Mouse (Mus musculus): Measurements from ENCODE around the gene Arrdc4.

Arrdc4 gene

DNA sequence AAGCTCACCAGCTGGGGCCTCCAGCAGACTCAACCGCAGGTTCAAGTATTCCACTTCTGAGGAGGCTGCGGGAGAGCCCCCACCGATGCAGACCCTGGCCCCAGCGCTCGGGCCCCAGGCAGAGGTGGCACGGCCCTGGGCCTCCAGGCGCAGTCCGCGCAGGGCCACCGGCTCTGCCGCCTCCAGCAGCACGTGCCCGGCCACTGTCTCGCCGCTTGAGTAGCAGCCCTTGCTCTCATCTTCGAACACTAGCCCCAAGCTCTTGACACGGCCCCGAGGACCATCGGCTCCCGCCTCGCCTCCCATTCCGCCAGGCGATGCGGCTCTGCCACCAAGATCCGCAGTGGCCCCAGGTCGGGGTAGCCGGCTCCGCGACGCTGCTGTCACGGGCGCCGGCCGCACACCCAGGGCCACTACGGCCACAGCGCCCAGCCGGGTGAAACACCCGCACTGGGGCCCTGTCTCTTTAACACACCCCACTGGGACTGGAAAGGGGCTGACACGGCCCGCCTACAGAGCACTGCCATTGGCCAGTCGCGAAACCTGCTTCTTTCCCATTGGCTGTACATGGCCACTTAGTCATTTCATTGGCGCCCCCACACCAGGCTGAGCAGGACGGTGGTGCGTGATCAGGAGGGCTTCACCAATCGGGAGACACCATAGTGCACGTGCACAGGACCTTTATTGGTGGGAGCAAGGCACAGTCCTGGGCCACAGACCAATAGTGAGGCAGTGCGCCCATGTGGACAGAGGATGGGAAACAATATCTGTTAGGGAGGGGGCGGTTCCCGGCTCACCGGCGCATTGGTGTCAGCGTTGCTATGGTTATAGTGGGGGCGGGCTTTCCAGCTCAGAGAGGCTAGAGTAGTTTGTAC is at the start of gene Arrdc4:
Gene Arrdc4, minus strand, starts transcription at position 481 of the 875 bp plus-strand sequence.
- DNase-seq (ENCODE audit: low read depth, low spot score) = no peak

DNA sequence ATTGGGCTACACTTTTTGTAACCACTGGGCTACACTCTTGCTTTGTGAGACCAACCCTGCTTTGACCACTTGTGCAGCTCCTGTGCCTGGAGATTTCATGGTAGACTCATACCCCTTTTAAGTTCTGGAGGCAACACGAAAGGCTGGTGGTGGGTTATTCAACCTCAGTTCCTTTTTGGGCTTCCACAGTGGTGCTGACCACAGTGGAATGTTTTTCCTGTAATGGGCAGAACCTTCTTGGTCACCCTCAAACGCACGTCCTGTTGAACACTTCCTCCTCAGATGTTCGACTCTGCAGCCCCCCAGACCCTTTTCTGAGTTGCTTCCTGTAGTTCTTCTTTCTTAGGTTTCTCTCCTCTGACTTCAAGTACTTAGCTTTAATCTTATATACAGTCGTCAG is 46.5 kb upstream of the Arrdc4 start:
- DNase-seq (ENCODE audit: low read depth, low spot score) = no peak

DNA sequence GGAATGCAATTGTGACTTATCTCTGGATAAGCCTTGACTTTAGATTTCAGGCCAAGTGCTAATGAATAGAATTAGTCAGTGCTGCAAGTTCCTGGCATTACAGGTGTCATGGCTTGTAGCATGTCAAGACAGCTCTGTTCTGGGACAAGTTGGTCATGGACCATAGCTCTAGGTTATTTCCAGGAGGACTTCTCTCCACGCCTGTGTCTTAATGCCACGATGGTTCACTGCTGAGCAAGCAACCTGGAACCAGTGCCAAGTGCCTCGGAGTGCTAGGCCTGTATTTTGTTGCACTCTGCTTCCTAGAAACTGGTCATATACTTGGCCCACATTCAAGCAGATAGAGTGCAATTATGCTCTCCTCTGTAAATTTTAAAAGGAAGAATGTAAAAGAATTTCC is 39.7 kb upstream of the Arrdc4 start:
- no peak for DNase-seq (ENCODE audit: low read depth, low spot score)

DNA sequence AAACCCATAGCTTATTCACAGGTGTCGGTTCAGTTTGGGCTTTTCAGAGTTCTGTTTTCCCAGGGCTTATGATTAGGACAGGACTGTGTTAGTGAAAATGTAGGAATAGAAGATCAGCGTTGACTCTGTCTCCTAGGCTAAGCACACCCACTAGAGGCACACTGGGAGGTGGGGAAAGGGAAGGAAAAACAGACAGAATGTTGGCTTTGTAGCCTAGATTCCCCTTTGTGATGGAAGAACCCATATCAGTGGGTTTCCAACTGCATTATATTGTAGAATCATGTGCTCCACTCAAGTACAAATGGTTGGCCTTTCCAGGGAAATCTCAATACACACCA is 22.7 kb upstream of the Arrdc4 start:
- DNase-seq (ENCODE audit: low read depth, low spot score) = no peak

DNA sequence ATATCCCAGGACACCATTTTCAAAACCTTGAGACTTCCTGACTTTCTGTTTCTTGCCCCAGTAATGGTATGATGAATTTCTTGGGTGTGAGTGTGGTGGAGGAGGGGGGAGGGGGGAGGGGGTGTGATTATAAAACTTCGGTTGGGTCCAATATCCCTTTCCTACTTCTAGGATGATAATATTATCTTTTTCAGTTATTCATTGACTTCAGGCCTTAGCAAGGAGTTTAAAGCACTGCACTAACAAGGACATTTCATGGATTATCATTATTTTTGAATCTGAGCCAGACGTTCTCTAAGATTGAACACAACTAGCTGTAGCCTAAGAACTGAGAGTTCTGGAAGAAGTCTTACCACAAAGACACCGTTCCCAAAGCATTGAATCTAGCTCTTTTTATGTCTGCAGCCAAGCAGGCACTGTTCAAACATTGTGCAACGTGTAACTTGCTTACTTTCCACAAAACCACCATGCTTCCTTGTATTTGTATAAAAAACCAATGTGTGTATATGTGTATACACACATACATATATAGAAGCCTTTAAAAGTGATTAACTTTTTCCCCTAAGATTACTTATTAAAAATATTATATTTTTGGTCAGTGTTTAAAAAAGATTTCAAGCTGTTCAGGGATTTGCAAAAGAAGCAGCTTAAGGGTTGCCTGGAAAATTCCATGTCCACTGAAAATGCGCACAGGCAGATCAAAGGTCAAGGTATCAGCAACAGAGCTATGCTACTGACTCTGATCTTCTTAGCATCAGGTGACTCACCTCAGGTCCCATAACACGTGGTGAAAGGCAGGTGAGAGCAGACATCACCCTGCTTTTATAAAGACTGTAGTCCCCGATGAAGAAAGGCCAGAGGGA is 22.1 kb upstream of the Arrdc4 start:
- no peak for DNase-seq (ENCODE audit: low read depth, low spot score)

DNA sequence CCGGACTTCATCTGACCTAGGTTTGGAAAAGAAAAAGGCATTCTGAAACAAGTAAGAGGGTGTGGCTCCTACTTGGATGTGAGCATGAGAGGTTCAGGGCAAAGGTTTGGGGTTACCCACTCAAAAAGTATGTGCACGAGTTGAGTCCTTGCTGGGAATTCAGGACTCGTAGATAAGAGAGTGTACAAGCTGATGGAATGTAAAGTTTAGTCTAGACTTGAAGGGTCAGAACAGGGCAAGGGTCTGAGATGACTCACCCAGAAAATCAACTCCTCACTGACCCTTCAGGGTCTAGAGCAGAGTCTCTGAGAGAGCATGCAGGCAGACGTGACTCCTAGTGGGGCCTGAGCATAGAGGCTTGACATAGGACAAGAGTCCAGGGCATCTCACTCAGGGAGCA is 16.9 kb upstream of the Arrdc4 start:
- no peak for DNase-seq (ENCODE audit: low read depth, low spot score)

DNA sequence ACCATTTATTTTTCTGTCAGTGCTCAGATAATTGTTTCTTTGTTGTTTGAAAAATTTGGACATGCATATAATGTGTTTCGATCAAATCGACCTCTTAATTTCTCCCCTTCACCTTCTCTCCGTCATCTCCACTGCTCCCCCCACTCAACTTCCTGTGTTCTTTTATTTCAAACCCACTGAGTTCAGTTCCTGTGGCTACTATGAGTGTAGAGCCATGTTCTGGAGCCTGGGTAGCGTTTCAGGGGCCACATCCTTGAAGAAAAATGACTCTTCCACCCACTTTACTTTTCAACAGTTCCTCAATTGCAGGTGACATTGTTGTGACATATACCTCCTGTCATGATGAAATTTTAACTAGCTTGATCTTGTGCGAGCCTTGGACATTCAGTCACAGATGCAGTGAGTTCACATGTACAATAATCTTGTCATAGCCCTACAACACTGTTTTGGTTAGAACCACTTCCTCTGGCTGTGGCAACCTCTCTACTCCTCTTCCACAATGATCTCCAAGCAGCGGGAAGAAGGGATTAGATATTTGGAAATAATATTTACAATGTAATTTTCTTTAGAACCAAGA is 10.2 kb upstream of the Arrdc4 start:
- DNase-seq (ENCODE audit: low read depth, low spot score) = no peak

DNA sequence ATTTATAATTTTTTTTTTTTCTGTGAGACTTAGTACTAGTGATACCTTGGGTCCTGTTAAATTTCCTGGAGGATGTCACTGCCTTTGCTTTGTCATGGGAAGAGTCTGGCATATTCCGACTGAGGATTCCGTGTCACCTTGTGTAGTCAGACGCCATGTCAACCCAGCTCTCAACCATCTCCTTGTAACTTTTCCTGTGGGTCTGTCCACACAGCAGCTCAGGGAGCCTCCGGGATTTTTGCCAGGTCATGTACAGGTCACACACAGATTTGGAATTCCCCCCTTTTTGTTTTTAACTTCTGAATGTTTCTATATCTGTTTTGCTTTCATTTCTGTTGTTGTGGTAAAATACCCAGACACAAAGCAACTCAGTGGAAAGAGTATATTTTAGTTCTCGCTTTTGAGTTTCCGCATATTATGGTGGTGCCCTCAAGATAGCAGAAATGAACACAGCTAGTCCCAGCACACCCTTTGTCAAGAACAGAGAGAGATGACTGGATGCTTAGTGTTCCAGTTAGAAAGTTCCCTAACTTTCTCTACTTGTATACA is 7.7 kb upstream of the Arrdc4 start:
- DNase-seq (ENCODE audit: low read depth, low spot score) = no peak

DNA sequence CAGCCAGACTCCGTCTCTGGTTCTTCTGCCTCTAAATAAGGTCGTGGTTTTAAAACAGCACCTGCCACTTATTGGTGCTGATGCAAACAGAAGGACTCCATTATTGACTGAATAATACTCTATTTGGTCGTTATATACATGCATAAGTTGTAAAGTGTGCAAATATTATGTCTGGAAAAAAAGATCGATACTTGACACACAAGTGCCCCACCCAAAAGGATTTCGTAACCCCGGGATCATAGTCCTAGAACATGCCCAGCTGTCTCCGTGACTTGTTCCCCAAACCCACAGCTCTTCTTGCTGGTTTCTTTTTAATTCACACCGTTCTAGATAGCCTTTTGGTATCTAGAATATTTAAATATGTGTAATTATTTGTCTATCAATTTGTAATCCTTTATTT is 878 bp upstream of the Arrdc4 start:
- DNase-seq (ENCODE audit: low read depth, low spot score) = no peak

DNA sequence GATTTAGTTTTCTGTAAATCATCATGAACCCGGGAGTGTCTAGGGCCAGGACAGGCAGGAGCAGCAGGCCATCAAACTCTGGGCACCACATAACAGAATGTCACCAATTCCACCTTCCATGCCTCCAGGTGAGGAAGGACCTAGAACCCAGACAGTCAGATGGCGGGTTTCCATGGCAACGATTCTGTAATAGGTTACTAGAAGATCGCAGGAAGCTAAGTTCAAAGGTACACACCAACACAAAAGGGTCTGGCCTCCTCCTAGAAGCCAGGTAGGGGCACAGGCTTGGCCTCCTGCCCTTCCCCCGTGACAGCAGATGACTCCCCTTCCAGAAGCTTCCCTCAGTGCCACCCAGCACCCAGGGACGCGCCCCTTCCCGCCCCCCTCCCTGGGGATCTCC is 680 bp downstream of the Arrdc4 start:
- DNase-seq (ENCODE audit: low read depth, low spot score) = no peak

DNA sequence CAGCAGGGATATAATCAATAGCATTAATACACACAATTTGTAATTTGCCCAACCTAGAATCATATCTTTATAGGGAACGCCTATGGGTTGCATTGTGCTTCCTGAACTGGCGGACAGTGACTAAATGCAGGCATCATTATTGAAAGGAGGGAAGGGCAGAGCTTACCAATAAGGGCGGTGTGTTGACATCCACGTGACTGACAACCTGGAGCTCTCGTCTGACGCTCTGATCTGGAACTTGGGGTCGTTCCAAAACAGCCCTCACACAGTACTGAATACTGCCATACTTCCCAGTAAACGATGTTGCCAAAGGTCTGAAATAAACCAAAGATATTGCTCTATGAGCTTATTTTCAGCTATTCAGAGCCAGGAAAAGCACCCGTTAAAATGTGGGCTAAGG is 4.4 kb downstream of the Arrdc4 start:
- DNase-seq (ENCODE audit: low read depth, low spot score) = no peak

DNA sequence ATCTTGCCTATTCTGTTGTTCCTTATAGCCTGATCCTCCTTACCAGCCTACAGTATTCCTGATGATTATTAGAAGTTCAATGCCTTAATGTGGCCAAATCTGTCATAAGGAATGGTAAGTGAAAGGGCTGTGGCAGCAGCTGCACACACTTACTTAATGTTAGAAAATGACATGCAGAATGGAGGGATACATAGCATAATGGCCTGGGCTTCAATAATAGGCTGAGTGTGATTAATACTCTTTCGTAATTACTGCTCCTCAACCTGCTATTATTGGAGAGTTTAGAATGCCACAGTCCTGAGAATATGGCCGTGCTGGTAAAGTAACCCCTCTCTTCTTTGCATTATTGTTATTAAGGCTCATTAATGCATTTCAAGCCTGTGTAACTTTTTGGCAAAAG is 4.8 kb downstream of the Arrdc4 start:
- no peak for DNase-seq (ENCODE audit: low read depth, low spot score)

DNA sequence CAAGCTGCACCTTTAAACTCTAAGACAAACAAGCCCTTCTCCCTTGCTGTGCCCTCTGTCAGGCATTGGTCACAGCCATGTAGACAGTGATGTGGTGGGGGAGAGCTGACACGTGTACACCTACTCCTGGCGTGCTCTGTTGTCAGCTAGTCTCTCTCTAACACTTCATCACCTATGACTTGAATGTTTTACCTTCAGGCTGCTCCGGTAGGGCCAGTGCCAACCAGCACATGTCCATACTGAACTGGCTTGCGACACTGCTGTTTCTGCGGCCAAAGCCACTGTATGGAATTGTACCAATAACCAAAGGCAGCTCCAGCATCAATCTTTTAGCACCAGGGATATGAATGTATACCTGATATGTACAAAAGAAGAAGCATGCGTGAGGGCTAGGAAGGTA is 8.3 kb downstream of the Arrdc4 start:
- no peak for DNase-seq (ENCODE audit: low read depth, low spot score)

DNA sequence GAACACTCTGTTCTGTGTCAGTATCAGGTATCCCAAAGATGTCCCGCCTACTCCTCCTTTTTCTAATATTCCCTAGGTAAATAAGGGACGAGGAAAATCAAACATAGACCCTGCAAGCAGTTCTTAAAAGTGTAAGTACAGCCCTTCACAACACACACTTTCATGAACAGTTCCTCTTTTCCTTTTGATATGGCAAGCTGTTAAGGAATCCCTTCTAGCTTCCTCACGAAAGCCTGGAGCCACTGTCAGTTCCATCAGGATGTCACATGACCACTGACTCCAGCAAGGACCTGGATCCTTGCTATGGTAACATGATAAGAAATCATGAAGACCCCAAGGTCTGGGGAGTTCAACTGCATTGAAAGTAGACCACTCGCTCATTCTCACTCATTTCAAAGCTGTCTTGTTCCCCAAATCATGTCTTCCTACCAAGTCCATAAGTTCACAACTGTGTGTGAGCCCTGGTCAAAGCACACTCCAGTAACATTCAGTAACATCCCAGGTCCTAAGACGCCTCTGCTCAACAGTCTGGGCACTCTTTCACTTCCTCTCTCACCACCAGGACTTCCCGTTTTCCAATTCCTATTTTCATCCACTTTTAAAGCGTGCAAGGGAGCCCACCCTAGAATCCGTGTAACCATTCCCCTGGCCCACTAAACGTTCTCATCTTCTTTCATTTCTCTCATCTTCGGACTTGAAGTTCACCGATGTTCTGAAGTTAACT is 10.2 kb downstream of the Arrdc4 start:
- DNase-seq (ENCODE audit: low read depth, low spot score) = no peak

DNA sequence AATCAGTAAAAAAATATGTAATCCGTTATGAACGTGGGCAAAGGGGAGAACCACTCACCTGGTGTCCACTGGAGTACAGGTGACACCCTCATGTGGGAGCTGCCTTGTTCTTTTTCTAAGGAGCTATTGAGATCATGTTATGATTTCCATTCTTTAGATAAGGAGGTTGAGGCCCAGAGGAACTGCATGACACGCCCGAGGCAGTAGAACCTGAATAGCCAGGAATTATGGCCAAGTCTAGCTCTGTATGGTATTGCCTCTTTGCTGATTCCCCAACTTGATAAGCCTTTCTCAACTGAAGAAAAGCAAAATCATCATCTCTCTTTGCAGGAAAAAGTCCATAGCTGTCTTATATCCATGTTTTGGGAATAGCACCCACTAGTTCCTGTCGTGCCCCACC is 22.7 kb downstream of the Arrdc4 start:
- DNase-seq (ENCODE audit: low read depth, low spot score) = no peak

DNA sequence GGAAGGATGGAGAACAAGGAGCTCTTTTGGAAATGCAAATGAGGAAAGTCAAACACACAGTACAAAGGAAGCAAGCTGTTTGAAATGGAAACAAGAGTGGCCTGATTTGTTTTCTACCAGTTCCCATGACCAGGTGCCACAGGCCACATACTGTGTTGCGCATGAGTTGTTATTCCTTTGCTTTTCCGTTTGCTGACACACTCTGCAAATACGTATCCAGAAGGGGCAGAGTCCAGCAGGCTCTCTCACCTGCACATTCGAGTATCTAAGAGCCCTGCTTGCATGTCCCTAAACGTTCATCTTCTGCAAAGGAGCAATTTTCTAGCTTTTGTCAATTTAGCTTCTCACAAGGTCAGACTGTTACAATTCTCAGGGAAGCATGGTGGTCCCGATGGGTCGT is 24.3 kb downstream of the Arrdc4 start:
- no peak for DNase-seq (ENCODE audit: low read depth, low spot score)

DNA sequence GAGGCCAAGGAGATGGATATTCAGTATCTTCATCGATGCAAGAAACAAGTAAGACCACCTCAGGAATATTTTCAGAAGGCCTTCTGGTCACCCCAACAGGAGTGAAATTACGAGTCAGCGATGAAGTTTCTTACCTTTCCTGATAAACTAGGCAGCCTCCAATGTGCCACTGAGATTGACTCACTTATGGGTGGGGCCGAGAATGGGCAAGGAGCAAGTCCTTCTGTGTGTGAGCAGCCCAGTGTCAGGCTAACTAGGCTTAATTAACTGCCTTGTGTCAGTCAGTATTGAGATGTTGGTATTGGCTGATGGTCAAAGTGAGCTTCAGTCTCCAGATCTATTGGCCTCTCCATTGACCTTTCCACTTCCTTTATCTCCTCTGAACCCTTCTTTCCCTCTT is 27.5 kb downstream of the Arrdc4 start:
- DNase-seq (ENCODE audit: low read depth, low spot score) = no peak

DNA sequence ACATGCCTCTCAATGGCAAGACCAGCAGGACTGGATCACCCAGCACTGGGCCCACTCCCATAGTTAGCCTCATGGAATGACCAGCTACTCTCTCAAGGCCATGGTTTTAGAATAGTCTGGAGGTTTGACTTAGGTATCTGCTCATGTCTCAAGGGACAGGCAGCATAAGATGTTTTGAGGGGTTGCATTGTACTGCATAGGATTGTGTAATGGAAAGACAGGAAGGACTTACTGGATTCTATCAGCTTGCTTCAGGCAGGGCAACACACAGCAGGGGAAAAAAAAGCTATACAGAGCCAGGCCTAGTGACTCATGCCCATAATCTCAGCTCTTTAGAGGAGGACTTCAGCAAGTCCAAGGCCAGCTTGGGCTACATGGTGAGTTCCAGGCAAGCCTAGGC is 31.1 kb downstream of the Arrdc4 start:
- no peak for DNase-seq (ENCODE audit: low read depth, low spot score)

DNA sequence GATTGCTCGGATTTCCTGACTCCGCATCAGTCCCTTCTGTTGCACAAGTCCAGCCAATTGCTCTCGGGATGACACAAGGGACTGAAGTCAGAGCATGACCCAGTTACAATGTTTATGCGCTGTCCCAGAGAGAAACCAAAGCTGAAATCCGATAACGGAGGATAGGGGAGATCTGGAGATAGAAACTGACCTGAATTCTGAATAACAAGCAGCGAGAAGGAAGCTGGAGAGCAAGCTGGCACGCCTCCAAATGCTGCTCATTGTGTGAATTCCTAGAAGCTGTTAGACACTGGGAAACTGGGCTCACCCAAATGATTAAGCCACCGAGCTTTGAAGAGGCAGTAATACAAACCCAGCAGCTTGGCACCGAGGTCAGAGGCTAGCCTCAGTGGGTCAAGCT is 31.5 kb downstream of the Arrdc4 start:
- DNase-seq (ENCODE audit: low read depth, low spot score) = no peak

DNA sequence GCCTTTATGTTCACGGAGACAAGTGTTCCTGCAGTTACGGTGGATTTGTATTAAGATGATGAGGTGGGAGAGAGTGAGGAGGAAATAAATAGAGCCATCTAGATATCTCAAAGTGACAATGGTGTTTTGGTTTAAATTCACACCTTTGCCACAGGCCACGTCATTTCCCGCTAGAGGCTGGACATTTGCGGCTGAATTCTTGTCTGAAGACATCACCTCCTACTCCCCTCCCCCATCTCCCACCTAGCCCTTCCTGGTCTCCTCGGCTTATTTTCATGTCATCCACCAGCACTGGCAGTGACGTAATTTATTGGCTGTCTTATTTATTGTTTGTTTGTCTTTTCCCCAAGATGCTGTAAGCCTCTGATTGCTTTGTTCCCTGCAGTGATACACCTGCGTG is 32.1 kb downstream of the Arrdc4 start:
- DNase-seq (ENCODE audit: low read depth, low spot score) = no peak

DNA sequence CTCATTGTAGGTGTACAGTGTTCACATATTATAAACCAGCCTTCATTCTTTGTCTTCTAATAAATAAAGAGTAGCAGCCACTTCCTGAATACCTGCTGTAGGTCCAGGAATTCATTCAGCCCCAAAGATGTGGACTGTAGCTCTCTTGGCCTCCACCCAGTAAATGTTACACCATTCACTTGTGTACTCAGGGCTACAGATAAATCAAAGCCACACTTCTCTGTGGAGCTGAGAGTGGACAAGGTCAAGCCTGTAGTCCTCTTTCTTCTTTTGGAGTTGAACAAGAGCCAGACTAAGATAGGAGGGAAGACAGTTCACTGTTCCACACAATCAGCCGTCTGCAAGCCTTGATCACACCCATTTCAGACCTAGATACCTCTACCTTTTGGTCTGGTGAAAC is 36.1 kb downstream of the Arrdc4 start:
- DNase-seq (ENCODE audit: low read depth, low spot score) = no peak

DNA sequence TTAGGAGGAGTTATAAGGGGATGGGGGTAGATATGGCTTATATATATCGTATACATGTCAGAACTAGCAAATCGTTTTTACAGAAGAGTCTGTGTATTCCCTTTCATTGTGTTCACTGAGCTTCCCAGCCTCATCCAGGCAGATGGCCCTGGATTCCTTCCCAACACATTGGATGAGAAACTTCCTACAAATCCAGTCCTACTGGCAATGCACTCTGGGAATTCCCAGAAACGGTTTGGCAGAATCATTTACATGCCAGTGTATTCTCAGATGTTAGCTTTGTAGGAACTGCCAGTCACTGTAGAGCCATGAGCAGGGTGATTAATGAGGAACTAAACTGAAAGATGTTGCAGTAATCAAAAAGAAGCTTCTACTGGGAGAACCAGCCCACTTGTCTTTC is 36.6 kb downstream of the Arrdc4 start:
- no peak for DNase-seq (ENCODE audit: low read depth, low spot score)
